Mouse (Mus musculus) heart, embryonic 14.5 days (tissue): ENCODE results near the gene Ccdc14. TPM values are rescaled to one million over a fixed set of nuclear protein-coding genes. Genes with fewer than 3 reads are reported as not detected.
"Not testable (repeated sequence)": the region's sequence is repeated elsewhere in the genome, so short reads cannot be mapped to it uniquely, and the experiment has no call there.

Experiments used
- ATAC-seq: fragments of 200-750 bp; cut with Nextera tagmentation; 2 replicates; pipeline ENCODE4 v1.8.0; 2017; ENCODE audit warnings: low read depth, moderate TSS enrichment; ENCODE audit not compliant: insufficient number of reproducible peaks, insufficient read depth, low FRiP score
- H3K27ac ChIP-seq, 2 experiments: fragments of 200-500 bp in 1 of 2; fragments of 300-500 bp in 1 of 2; sonication (generic) in 1 of 2; replicated peaks in 1 of 2; 2 replicates each; pipeline ENCODE4 v1.5.1; 2012 to 2014; ENCODE audit warnings: low read depth in 2 of 2, low read length in 2 of 2, control low read depth in 1 of 2, mild to moderate bottlenecking in 1 of 2, mixed read lengths in 1 of 2; ENCODE audit not compliant: control insufficient read depth in 1 of 2, insufficient read depth in 1 of 2
- H3K27me3 ChIP-seq: fragments of 300-500 bp; sonication (generic); 2 replicates; pipeline ENCODE4 v1.6.1; 2014; ENCODE audit warnings: mild to moderate bottlenecking, low read length, control low read depth; ENCODE audit not compliant: control insufficient read depth, insufficient read depth
- H3K36me3 ChIP-seq: fragments of 300-500 bp; sonication (generic); 2 replicates; pipeline ENCODE4 v1.6.1; 2014; ENCODE audit warnings: mild to moderate bottlenecking, control low read depth, low read length, mixed read lengths; ENCODE audit not compliant: control insufficient read depth, insufficient read depth
- H3K4me1 ChIP-seq, 2 experiments: fragments of 200-500 bp in 1 of 2; fragments of 300-500 bp in 1 of 2; sonication (generic) in 1 of 2; 2 replicates each; pipeline ENCODE4 v1.6.1; 2012 to 2014; ENCODE audit warnings: low read length in 2 of 2, control low read depth in 1 of 2, mixed read lengths in 1 of 2; ENCODE audit not compliant: control insufficient read depth in 2 of 2, insufficient read depth in 2 of 2
- H3K4me2 ChIP-seq: fragments of 300-500 bp; sonication (generic); 2 replicates; pipeline ENCODE4 v1.6.1; 2014; ENCODE audit warnings: mild to moderate bottlenecking, low read length
- H3K4me3 ChIP-seq, 2 experiments: fragments of 200-500 bp in 1 of 2; fragments of 300-500 bp in 1 of 2; sonication (generic) in 1 of 2; 2 replicates each; pipeline ENCODE4 v1.5.1; 2012 to 2014; ENCODE audit warnings: low read length in 2 of 2, mild to moderate bottlenecking in 2 of 2, control low read depth in 1 of 2, low read depth in 1 of 2, moderate library complexity in 1 of 2; ENCODE audit not compliant: control insufficient read depth in 1 of 2, insufficient read depth in 1 of 2
- H3K9ac ChIP-seq: fragments of 300-500 bp; sonication (generic); 2 replicates; pipeline ENCODE4 v1.6.1; 2014; ENCODE audit warnings: mild to moderate bottlenecking, low read length
- H3K9me3 ChIP-seq: fragments of 300-500 bp; sonication (generic); 2 replicates; pipeline ENCODE4 v1.6.1; 2016; ENCODE audit warnings: low read length, control low read depth; ENCODE audit not compliant: control insufficient read depth
- WGBS: fragments of 180-500 bp; shearing (Covaris S2); extraction: QIAGEN DNeasy Blood & Tissue Kit; methylation state at CpG from one replicate; pipeline ENCODE4 v1.1.7; 2014; 5-methylcytosine and 5-hydroxymethylcytosine counted together
- polyA plus RNA-seq: library from polyadenylated mRNA; unstranded; fragments of >200 nt; fragmentation: Nextera tagmentation; extraction: Ambion mirVana; gene quantifications from 2 replicates; pipeline ENCODE4 v1.2.1, GENCODE M21; 2014

The Ccdc14 gene
- polyA plus RNA-seq, 1 experiment from 2014 or later, result 6.6 TPM

GRCm38 (mm10) chr16:34725156-34725555 lies 34.7 kb downstream of the Ccdc14 start:
- no peak overlapping the region for H3K4me3 ChIP-seq
- 93% methylated on average over 3 of the region's 3 CpGs for WGBS
- no peak overlapping the region for H3K9ac ChIP-seq
- H3K4me1 ChIP-seq, result no peaks in the 10 kb centered on the region
- H3K4me2 ChIP-seq, result no peak overlapping the region
- ATAC-seq, result no peak
- no peak overlapping the region for H3K27ac ChIP-seq
- peaks cover 42% of the 10 kb centered on the region for H3K36me3 ChIP-seq
- H3K27me3 ChIP-seq, result no peaks in the 10 kb centered on the region
- H3K9me3 ChIP-seq, result peaks cover 4% of the 10 kb centered on the region; the same call in 1 of the 2 replicates

DNA sequence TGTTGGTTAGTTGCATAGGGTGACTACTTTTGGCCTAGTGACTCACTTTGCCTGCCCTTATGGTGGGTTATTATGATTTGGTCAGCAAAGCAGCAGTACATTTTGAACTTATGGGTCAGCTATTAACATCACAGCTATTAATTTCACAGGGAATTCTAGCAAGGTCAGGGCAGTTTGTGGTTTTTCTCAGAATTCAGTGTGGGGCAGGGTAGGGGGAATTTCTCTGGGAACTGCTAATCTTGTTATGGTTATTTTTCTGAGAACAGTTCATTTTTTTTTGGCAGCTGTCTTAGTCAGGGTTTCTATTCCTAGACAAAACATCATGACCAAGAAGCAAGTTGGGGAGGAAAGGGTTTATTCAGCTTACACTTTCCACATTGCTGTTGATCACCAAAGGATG lies 38.2 kb downstream of the Ccdc14 start:
- not testable (repeated sequence) for H3K27me3 ChIP-seq, H3K9ac ChIP-seq, ATAC-seq, H3K4me1 ChIP-seq, H3K27ac ChIP-seq, H3K9me3 ChIP-seq, H3K4me2 ChIP-seq, H3K4me3 ChIP-seq
- peaks cover 18% of the 10 kb centered on the region for H3K36me3 ChIP-seq

- Histone ChIP-seq H3K9ac (no peak overlapping the region), H3K27me3 (no peaks in the 10 kb centered on the region), H3K4me3 (no peak overlapping the region), H3K4me1 (no peaks in the 10 kb centered on the region), H3K9me3 (peaks cover 9% of the 10 kb centered on the region; the same call in 1 of the 2 replicates), H3K36me3 (peaks cover 15% of the 10 kb centered on the region), H3K27ac (no peak overlapping the region), H3K4me2 (no peak overlapping the region)
- no peak for ATAC-seq
- WGBS, result 97% methylated on average over 1 of the region's 1 CpGs
Observed at GRCm38 (mm10) chr16:34729371-34729770, 39.0 kb downstream of the Ccdc14 start.

GRCm38 (mm10) chr16:34738656-34739233 lies 48.3 kb downstream of the Ccdc14 start:
- ATAC-seq, result no peak
- H3K36me3 ChIP-seq, result no peaks in the 10 kb centered on the region

GRCm38 (mm10) chr16:34742930-34743329 lies 52.5 kb downstream of the Ccdc14 start:
- Histone ChIP-seq H3K9me3 (no peaks in the 10 kb centered on the region), H3K27ac (no peak overlapping the region), H3K9ac (no peak overlapping the region), H3K27me3 (peaks cover 24% of the 10 kb centered on the region), H3K36me3 (no peaks in the 10 kb centered on the region), H3K4me1 (peaks cover 0 to 6% of the 10 kb centered on the region in 2 experiments; a peak in 1 of 4 replicates), H3K4me2 (no peak overlapping the region), H3K4me3 (no peak overlapping the region)
- ATAC-seq, result no peak
- 43% methylated on average over 2 of the region's 2 CpGs for WGBS

More at GRCm38 (mm10) chr16:34738656-34739233, 48.3 kb downstream of the Ccdc14 start:
- Histone ChIP-seq H3K9ac (no peak overlapping the region), H3K4me3 (no peak overlapping the region), H3K9me3 (no peaks in the 10 kb centered on the region), H3K4me2 (no peak overlapping the region), H3K4me1 (no peaks in the 10 kb centered on the region), H3K27ac (no peak overlapping the region), H3K27me3 (peaks cover 7% of the 10 kb centered on the region; the same call in 1 of the 2 replicates)
- WGBS, result 86% methylated on average over 4 of the region's 4 CpGs

GRCm38 (mm10) chr16:34745065-34745585 lies 54.7 kb downstream of the Ccdc14 start, which contains the start of gene Mylk:
Gene Mylk (plus strand): TSS chr16:34745210.
- peak; percentile 81 for ATAC-seq
- H3K4me2 ChIP-seq, result peak within 1 kb of the TSS; percentile 91
- peak within 1 kb of the TSS; percentile 64 for H3K9ac ChIP-seq
- peaks cover 26% of the 10 kb centered on the region for H3K27me3 ChIP-seq
- WGBS, result under 1% methylated on average over 48 of the region's 48 CpGs
- H3K9me3 ChIP-seq, result no peaks in the 10 kb centered on the region
- H3K27ac ChIP-seq, result no peak within 1 kb of the TSS
- H3K4me1 ChIP-seq, result peaks cover 0 to 6% of the 10 kb centered on the region in 2 experiments; a peak in 2 of 4 replicates
- no peaks in the 10 kb centered on the region for H3K36me3 ChIP-seq
- peak within 1 kb of the TSS; percentile 39 to 47 for H3K4me3 ChIP-seq

GRCm38 (mm10) chr16:34748081-34748720 lies 57.8 kb downstream of the Ccdc14 start:
- no peak overlapping the region for H3K27ac ChIP-seq
- WGBS, result 37% methylated on average over 11 of the region's 11 CpGs

More at GRCm38 (mm10) chr16:34748081-34748720, 57.8 kb downstream of the Ccdc14 start:
- no peak overlapping the region for H3K9ac ChIP-seq
- H3K4me2 ChIP-seq, result no peak overlapping the region
- no peaks in the 10 kb centered on the region for H3K9me3 ChIP-seq
- peaks cover 0 to 6% of the 10 kb centered on the region in 2 experiments; a peak in 2 of 4 replicates for H3K4me1 ChIP-seq
- no peak for ATAC-seq
- peaks cover 24% of the 10 kb centered on the region for H3K27me3 ChIP-seq
- H3K4me3 ChIP-seq, result no peak overlapping the region
- no peaks in the 10 kb centered on the region for H3K36me3 ChIP-seq
